Mouse (Mus musculus): ENCODE data around the gene Cd70. TPM values are rescaled to one million over a fixed set of nuclear protein-coding genes. Genes with fewer than 3 reads are reported as not detected.

Cd70 gene
- polyA plus RNA-seq (2012), result not detected in 2 replicates

- Histone ChIP-seq H3K9me3 (ENCODE audit: control insufficient read depth, low read length) (peaks cover 13% of the 10 kb centered on the region), H3K36me3 (ENCODE audit: control insufficient read depth) (no peaks in the 10 kb centered on the region), H3K4me1 (ENCODE audit: control insufficient read depth) (no peaks in the 10 kb centered on the region), H3K4me3 (replicated peaks) (no peak within 1 kb of the TSS), H3K27me3 (ENCODE audit: control insufficient read depth) (peaks cover 56% of the 10 kb centered on the region)
- no peak for TF ChIP-seq GATA1 (IDR thresholded peaks at IDR 0.05; ENCODE audit: low read length)
- TF ChIP-seq TAL1 (IDR thresholded peaks at IDR 0.05; ENCODE audit: low read length), result no peak
Observed at GRCm38 (mm10) chr17:57148994-57149803, at the start of gene Cd70. Cd70 (minus strand) TSS chr17:57149777.

- Histone ChIP-seq H3K4me3 (replicated peaks) (no peak overlapping the region), H3K36me3 (ENCODE audit: control insufficient read depth) (no peaks in the 10 kb centered on the region; the same call in 1 of the 2 replicates), H3K9me3 (ENCODE audit: control insufficient read depth, low read length) (no peaks in the 10 kb centered on the region), H3K27me3 (ENCODE audit: control insufficient read depth) (no peaks in the 10 kb centered on the region), H3K4me1 (ENCODE audit: control insufficient read depth) (no peaks in the 10 kb centered on the region; the same call in 1 of the 2 replicates)
- no peak for TF ChIP-seq GATA1 (IDR thresholded peaks at IDR 0.05; ENCODE audit: low read length)
Observed at GRCm38 (mm10) chr17:57198252-57198651, 48.7 kb upstream of the Cd70 start.

GRCm38 (mm10) chr17:57195326-57196010, 45.9 kb upstream of the Cd70 start:
- Histone ChIP-seq H3K36me3 (ENCODE audit: control insufficient read depth) (no peaks in the 10 kb centered on the region; the same call in 1 of the 2 replicates), H3K4me3 (replicated peaks) (no peak overlapping the region), H3K27me3 (ENCODE audit: control insufficient read depth) (no peaks in the 10 kb centered on the region), H3K4me1 (ENCODE audit: control insufficient read depth) (no peaks in the 10 kb centered on the region), H3K9me3 (ENCODE audit: control insufficient read depth, low read length) (no peaks in the 10 kb centered on the region)
- no peak for TF ChIP-seq GATA1 (IDR thresholded peaks at IDR 0.05; ENCODE audit: low read length)
- TF ChIP-seq TAL1 (IDR thresholded peaks at IDR 0.05; ENCODE audit: low read length), result no peak

GRCm38 (mm10) chr17:57194771-57195170, 45.2 kb upstream of the Cd70 start:
- no peak for TF ChIP-seq GATA1 (IDR thresholded peaks at IDR 0.05; ENCODE audit: low read length)
- no peaks in the 10 kb centered on the region for H3K27me3 ChIP-seq (ENCODE audit: control insufficient read depth)
- no peaks in the 10 kb centered on the region for H3K4me1 ChIP-seq (ENCODE audit: control insufficient read depth)
- no peaks in the 10 kb centered on the region; the same call in 1 of the 2 replicates for H3K36me3 ChIP-seq (ENCODE audit: control insufficient read depth)
- H3K4me3 ChIP-seq (replicated peaks), result no peak overlapping the region
- no peaks in the 10 kb centered on the region for H3K9me3 ChIP-seq (ENCODE audit: control insufficient read depth, low read length)

- Histone ChIP-seq H3K9me3 (ENCODE audit: control insufficient read depth, low read length) (no peaks in the 10 kb centered on the region), H3K4me3 (replicated peaks) (no peak within 1 kb of the TSS), H3K27me3 (ENCODE audit: control insufficient read depth) (no peaks in the 10 kb centered on the region), H3K4me1 (ENCODE audit: control insufficient read depth) (no peaks in the 10 kb centered on the region; the same call in 1 of the 2 replicates), H3K36me3 (ENCODE audit: control insufficient read depth) (no peaks in the 10 kb centered on the region; the same call in 1 of the 2 replicates)
- TF ChIP-seq TAL1 (IDR thresholded peaks at IDR 0.05; ENCODE audit: low read length) (no peak), GATA1 (IDR thresholded peaks at IDR 0.05; ENCODE audit: low read length) (no peak)
Observed at GRCm38 (mm10) chr17:57194041-57194507, 44.5 kb upstream of the Cd70 start, which contains the start of gene Tnfsf14. Tnfsf14 (minus strand) TSS chr17:57194177.

GRCm38 (mm10) chr17:57188510-57189192, 39.1 kb upstream of the Cd70 start:
- Histone ChIP-seq H3K4me1 (ENCODE audit: control insufficient read depth) (peaks cover 8% of the 10 kb centered on the region), H3K36me3 (ENCODE audit: control insufficient read depth) (no peaks in the 10 kb centered on the region), H3K4me3 (replicated peaks) (no peak overlapping the region), H3K27me3 (ENCODE audit: control insufficient read depth) (no peaks in the 10 kb centered on the region), H3K9me3 (ENCODE audit: control insufficient read depth, low read length) (no peaks in the 10 kb centered on the region)
- TF ChIP-seq GATA1 (IDR thresholded peaks at IDR 0.05; ENCODE audit: low read length), result no peak
- TF ChIP-seq TAL1 (IDR thresholded peaks at IDR 0.05; ENCODE audit: low read length), result no peak

- no peak for TF ChIP-seq TAL1 (IDR thresholded peaks at IDR 0.05; ENCODE audit: low read length)
- TF ChIP-seq GATA1 (IDR thresholded peaks at IDR 0.05; ENCODE audit: low read length), result no peak
- Histone ChIP-seq H3K27me3 (ENCODE audit: control insufficient read depth) (no peaks in the 10 kb centered on the region), H3K4me3 (replicated peaks) (no peak overlapping the region), H3K9me3 (ENCODE audit: control insufficient read depth, low read length) (no peaks in the 10 kb centered on the region), H3K36me3 (ENCODE audit: control insufficient read depth) (no peaks in the 10 kb centered on the region), H3K4me1 (ENCODE audit: control insufficient read depth) (peaks cover 8% of the 10 kb centered on the region)
Observed at GRCm38 (mm10) chr17:57185641-57186040, 36.1 kb upstream of the Cd70 start.

GRCm38 (mm10) chr17:57182871-57183270, 33.3 kb upstream of the Cd70 start:
- Histone ChIP-seq H3K4me1 (ENCODE audit: control insufficient read depth) (no peaks in the 10 kb centered on the region), H3K9me3 (ENCODE audit: control insufficient read depth, low read length) (no peaks in the 10 kb centered on the region), H3K27me3 (ENCODE audit: control insufficient read depth) (no peaks in the 10 kb centered on the region), H3K36me3 (ENCODE audit: control insufficient read depth) (no peaks in the 10 kb centered on the region), H3K4me3 (replicated peaks) (no peak overlapping the region)
- TF ChIP-seq TAL1 (IDR thresholded peaks at IDR 0.05; ENCODE audit: low read length), result no peak
- TF ChIP-seq GATA1 (IDR thresholded peaks at IDR 0.05; ENCODE audit: low read length), result no peak

- H3K4me1 ChIP-seq (ENCODE audit: control insufficient read depth), result no peaks in the 10 kb centered on the region
- TF ChIP-seq GATA1 (IDR thresholded peaks at IDR 0.05; ENCODE audit: low read length) (no peak), TAL1 (IDR thresholded peaks at IDR 0.05; ENCODE audit: low read length) (no peak)
- H3K27me3 ChIP-seq (ENCODE audit: control insufficient read depth), result no peaks in the 10 kb centered on the region
- no peaks in the 10 kb centered on the region for H3K36me3 ChIP-seq (ENCODE audit: control insufficient read depth)
- H3K9me3 ChIP-seq (ENCODE audit: control insufficient read depth, low read length), result no peaks in the 10 kb centered on the region
- H3K4me3 ChIP-seq (replicated peaks), result no peak overlapping the region
Observed at GRCm38 (mm10) chr17:57180363-57180762, 30.8 kb upstream of the Cd70 start.
